Mouse (Mus musculus) retina, adult 2 months (tissue): ENCODE measurements around the gene C1qc.
A peak's percentile ranks its signal among the peaks of the same experiment; 100 is the strongest.

Source experiments
- DNase-seq: peaks from one replicate; pipeline ENCODE4 v3.0.0-alpha.2; 2012; ENCODE audit warnings: low read depth, low spot score

C1qc gene

DNA sequence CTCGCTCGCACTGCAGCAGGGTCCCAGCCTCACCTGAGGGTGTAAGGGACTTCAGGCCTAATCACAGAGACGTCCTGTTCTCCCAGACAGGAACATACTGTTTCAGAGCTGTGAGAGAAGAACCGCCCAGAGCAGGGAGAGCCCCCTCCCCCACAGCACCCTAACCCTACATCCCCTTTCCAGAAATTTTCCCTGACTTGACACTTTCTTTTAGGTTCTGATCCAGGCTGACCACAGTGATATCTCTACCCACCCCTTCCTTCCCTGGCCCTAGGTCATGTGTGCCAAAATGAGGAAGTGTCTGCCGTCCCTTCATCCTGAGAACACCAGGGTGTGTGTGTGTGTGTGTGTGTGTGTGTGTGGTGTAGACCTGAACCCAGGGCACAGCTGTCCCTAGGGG lies at the start of gene C1qc:
TSS of gene C1qc (minus strand) at position 255 of the 400 bp plus-strand sequence.
- DNase-seq, result no peak

DNA sequence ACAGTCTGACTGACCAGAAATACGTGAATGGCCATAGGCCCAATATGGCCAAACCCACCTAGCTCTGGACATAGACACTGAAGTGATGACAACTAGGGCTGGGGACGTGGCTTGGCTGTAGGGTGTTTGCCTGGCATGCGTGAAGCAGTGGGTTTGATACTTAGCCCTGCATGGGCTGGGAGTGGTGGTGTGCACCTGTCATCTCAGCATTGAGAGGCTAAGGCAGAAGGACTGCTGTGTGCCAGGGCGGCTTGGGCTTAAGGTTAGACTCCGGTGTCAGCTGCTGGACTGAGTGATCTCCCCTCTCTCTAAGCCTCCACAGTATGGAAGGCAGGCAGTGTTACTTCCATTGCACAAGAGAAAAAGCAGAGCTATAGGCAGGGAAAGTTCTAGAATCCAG lies 45.1 kb upstream of the C1qc start:
- DNase-seq, result no peak

DNA sequence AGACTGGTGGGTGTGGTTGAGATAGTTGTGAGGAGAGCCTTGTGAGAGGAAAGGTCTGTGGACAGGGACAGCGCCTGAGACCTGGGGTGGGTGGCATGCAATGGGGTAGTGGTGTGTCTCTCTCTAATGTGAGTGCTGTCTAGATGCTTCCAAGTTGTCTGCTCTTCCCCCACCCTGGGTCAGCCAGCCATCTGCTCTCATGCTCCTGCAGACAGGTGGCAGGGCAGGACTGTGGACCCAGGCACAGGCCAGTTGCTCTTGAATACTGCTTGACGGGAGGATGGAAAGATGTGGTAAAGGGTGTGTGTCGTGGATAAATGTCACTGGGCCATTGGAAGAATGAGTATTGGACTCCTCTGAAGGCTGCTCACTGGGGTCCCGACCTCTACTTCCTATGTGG lies 44.5 kb upstream of the C1qc start:
- DNase-seq, result no peak

DNA sequence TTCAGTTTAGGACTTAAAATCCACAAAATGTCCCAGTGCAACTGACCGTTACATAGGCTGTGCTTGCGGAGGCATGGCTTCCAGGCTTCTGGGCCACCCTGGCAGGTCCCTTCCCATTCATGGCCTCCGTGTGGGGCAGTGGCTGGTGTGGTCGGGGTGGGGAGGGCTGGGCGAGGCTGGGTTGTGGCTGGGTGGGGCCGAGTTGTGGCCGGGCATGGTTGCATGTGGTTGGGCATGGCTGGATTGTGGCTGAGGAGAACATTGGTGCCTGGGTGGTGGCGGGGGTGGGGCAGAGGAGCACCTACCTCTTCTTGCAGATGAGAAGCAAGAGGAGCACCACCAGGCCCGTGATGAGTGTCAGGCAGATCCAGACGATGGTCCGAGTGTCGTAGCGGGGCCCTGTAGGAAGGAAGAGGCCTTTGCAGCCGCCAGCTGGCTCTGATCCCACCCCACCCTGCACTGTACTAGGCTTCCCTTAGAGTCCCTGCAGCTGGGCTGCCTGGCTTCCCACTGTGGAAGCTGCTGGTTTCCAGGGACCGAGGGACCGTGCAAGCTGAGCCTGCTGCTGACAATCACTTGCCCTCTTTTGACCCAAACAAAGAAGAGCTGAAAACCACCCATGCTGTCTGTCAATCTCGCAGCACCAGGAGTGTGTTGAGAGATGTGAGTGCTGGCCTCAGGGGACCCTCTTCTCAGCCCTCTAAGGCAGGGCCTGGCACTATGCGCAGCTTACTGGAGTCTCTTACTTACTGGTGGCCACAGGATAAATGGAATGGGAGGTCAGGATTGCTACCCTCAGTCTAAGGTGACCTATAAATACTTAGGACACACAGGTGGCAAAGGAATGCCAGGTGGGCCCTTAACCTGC lies 42.1 kb upstream of the C1qc start:
- no peak for DNase-seq

DNA sequence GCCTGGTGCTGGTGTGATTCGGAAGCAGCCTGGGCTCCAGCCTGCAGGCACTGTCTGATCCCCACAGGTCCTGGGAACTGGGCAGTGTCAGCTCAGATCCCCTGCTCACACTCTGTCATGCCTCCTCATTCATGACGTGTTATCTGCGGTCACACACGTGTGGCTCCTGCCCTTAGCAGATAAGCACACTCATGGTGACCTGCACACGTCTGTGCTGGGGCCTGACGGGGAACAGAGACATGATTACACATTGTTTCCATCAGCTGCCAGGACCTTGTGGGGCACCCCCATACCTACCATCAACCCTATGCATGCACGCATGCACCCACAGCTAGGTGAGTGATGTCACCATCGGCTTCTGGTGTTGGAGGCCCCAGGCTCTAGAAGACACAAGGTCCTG lies 37.6 kb upstream of the C1qc start:
- no peak for DNase-seq

DNA sequence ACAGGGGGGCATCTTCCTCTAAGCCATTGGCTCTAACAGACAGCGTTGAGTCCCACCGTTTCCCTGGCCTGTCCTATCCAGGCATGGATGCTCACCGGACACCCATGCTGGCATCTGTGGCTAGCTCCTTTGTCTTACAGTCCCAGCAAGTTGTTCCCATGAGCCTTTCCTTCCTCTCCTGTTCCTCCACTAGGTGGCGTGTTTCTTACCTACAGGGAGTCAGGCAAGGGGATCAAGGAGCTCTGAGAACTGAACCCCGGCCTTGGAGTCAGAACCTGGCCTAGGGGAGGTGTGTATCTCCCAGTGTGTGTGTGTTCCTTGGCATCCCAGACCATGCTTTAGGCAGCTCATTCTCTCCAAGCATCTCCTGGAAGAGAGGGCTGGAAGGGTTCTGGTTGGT lies 36.1 kb upstream of the C1qc start:
- DNase-seq, result no peak

DNA sequence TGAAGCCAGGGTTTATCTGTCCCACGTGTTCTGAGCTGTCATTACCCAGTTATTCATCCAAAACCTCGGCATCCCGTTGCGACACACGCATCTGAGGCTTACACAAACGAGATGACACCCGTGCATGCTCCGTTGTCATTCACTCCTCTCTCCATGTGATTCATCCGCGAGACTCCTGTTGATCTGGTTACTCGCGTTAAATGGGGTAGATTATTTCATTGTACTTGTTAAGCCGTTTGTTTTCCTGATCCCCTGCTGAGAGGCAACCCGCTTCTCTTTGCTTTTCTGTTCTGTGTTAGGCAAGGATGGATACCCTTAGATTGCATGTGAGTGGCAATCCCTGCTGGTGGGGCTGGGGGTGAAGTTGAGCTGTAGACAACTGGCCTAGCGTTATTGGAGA lies 32.9 kb upstream of the C1qc start:
- DNase-seq, result no peak

DNA sequence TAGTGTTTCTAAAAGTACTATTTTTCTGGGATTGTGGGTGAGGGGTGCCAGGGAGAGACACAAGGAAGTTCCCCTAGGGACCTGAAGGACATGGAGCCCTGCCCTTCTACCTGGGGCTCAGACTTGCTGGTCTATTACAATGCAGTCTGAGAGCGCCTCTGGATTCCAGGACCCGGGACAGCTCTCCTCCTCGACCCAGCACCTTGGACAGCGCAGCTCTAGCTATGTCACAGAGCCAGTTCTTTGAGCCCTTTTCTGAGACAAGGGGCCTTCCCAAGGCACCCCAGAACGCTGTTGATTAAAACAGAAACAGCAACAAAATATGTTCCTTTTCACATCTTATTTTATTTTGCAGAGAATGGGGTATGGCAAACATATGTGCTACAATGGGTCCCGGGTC lies 31.7 kb upstream of the C1qc start:
- no peak for DNase-seq

DNA sequence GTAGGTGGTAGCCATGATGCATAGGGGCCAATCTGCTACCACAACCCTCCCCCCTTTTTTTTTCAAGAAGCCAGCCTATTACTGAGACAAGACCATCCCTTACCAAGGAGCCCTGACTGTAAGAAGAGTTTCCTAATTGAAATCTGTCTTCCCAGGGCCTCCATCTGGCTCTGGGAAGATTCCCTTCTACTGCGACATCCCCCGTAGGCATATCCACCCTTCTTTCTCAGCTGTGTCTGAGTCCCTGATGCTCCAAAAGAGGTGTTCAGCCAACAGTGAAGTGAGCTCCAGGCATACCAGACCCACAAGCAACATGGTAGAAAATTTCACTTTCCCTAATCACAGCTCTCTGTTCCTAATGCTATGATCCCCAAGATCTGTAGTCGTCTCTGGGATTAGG lies 26.7 kb upstream of the C1qc start:
- DNase-seq, result no peak

DNA sequence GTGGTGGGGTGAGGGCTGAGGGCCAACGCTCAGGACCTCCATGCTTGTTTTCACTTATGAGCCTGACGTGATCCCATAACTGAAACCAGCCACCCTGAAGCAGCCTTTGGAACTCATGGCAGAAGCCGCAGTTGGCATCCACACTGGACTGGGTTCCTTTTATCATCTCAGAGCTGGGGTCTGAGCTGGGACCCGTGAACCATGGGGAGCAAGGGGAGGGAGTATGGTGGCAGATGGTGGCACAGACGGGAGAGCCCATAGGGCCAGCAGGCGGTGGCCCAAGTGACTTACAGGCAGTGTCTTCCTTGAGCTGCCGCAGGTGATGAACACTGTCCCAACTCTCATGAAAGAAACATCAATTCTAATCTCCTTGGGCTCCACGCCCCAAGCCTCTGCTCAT lies 26.0 kb upstream of the C1qc start:
- no peak for DNase-seq

DNA sequence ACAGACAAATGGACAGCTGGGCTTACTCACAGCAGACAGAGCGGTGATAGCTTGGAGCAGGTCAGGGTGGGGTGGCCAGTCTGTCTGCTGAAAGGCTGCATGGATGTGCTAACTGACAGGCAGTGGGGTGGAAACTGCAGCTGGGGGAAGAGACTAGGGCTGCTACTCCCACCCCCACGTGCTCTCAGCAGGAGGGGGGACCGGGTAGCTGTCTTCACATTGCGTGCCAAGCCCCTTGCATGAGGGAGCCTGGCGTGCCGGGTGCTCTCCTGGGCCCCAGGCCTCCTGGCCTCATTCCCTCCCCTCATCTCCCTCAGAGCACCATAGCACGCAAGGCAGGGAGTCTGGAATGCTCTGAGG lies 24.3 kb upstream of the C1qc start:
- DNase-seq, result no peak

DNA sequence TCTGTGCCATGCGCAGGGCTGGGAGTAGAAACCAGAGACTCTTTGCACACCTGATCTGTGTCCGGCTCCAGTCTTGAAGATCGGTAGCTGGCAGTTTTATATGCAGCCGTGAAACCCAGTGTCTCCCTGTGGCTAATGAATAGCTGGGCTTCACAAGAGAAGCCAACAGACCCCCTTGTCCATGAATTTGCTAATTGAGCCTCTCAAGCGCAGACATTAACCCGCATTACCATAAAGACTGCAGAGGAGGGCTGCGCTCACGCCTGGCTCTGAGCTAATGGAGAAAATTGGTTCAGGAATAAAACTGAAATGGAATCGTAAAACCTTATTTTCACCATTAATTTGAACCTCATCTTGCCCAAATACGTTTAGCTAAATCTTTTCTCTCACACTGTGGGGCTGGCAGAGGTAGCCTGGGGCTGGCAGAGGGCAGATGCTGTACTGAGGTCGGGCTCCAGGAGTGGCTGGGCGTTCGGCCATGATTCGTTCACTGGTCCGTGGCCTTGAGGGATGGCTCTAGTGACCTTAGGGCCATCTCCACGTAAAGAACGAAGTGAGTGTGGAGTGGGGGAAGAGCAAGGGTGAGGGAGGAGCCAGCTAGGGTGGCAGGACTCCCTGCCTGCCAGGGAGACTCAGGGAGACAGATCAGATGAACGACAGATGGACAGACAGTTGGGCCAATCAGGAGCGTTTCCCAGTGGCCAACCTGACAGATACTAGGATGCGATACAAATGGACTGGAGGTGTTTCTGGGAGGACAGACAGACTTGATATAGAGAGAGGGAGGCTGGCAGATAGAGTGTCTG lies 23.7 kb upstream of the C1qc start:
- no peak for DNase-seq

DNA sequence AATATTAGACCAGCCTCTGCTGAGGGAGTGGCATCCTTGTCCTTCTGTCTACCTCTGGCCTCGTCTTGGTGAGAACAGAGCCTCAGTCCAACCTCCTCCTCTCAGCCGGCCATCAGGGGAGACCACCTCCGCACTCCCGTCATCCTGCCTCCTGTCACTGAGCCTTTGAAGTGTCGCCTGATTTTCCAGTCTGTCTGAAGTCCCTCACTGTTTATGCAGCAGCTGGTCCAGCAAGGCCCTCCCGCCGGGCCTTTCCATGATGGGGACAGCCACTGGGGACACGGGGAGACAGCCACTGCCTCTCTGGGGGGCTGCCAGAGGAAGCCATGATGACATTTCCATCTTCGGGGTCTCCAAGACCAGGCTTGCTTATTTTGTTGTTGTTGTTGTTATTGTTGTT lies 20.0 kb upstream of the C1qc start:
- DNase-seq, result no peak

DNA sequence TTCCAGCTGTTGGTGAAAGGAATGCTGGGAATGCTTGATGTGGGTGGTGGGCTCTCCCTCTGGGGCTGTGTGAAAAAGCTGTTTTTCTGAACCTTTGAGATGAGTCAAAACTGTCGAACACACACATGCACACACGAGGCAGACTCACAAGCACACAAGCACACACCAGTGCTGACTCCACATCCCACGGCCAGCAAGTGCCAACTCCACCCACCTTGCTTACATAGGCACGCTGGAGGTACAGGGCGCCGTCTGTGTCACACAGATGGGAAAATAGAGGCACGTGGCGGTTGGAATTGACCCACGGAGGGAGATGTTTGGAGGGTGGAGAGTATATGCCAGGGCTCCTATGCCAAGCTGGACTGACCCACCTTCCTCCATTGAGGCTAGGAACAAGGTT lies 18.9 kb upstream of the C1qc start:
- no peak for DNase-seq

DNA sequence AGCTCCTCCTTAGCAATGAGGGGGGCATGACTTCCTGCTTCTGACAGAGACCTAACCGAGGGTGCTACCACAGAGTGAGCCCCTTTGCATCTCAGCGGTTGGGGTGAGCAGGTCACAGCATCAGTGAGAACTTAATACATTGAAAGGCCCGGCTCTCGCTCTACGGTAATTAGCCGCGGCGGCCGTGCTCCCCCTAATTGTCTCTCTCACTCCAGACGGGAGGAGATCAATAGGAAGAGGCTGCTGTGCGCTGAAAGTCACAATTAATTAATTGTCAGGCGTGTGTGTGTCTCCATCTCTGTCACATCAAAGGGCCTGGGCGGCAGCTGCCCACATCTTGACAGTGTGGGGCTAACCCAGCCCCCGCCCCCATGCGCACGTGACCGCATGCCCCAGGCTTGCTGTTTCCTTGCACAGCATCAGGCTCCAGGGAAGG lies 18.4 kb upstream of the C1qc start:
- no peak for DNase-seq

DNA sequence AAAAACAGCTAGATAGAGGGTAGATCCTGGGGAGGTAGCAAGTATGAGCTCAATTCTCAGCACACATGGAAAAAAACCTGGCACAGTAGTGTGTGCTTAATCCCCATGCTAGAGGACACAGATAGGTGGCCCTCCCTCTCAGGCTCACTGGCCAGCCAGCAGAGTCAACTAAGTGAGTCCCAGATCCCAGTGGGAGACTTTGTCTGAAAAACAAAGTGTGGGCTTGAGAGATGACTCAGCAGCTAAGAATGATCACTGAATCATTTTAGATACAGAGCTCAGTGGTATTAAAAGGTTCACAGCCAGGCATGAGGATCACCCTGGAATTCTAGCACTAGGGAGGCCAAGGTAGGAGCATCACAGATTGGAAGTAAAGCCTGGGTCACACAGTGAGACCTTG lies 14.9 kb upstream of the C1qc start:
- no peak for DNase-seq

DNA sequence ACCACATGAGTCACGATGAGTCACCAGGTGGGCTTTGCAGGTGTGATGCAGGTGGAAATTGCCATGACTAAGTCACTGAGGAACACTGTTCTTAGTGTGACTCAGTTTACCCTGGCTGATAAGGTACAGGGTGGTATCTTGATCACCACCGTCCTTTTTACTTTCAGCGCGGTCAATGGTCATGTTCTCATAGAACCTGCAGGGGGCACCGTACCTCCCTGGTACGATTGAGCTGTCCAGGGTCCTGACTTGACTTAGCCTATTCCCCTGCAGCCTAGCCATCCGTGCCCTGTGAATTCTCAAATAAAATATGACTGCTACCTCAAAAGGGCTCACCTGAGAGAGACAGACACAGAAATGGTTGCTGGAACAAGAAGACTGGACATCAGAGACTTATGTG lies 14.2 kb upstream of the C1qc start:
- DNase-seq, result no peak

DNA sequence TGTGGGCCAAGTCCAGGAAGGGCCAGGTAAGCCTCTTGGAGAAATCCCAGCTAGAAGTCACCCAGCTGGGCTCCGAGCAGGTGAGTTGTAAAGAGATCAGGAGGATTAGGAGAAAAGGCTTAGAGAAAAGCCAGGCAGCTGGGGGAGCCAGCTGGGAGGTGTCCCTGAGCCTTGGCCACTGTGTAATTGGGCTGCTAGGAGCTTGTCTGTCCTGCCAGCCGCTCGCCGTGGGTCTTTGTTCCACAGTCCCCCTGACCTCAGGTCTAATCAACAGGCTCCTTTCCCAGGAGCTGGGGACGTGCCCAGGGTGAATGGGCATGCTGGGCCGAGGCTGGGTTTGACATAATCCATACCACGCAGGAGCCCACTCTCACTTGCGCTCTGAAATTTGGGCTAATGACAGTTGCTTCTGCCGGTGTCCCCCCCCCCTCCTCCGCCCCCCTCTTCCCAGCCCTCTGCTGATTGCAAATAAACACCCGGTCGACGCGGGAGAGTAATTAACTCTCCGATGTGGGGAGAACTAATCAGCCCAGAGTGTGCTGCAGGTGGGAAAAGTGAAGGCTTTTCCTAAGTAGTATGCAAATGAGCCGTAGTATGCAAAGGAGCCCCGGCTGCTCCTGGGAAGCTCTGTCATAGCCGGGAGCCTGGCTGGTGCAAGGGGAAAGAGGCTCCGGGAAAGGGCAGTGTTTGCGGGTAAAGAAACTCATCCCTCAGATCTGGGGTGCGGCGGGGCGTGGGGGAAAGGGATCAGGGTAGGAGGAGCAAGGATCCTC lies 12.1 kb upstream of the C1qc start:
- peak; percentile 61 for DNase-seq

DNA sequence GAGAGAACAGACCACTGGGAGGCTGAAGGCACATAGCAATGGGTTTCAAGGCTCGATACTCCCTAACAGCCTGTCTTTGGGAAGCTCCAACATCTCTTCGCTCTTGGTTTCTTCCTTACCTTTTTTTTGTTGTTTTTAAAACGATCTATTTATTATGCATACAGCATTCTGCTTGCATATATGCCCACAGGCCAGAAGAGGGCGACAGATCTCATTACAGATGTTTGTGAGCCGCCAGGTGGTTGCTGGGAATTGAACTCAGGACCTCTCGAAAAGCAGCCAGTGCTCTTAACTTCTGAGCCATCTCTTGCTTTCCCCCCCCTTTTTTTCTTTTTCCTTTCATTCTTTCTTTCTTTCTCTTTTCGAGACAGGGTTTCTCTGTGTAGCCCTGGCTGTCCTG lies 6.3 kb upstream of the C1qc start:
- no peak for DNase-seq

DNA sequence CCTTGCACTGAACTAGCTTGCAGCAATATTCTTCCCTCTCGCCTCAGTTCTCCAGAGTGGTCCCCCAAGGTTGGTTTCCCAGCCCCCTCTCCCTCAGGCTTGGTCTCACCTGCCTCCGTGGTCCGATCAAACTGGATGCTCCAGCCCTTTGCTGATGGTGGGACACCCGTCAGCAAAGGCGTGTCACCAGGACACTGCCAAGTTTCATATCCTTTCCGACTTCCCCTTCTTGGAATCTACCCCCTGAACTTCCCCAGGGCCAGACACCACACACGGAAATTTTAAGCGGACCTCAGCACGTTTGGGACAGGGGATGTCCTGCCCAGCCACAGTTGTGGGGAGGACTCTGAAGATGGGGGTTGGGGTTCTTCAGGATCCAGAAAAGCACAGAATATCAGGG lies 5.8 kb upstream of the C1qc start, which contains the start of gene C1qa:
TSS of gene C1qa (minus strand) at position 167 of the 400 bp plus-strand sequence.
- DNase-seq, result no peak

DNA sequence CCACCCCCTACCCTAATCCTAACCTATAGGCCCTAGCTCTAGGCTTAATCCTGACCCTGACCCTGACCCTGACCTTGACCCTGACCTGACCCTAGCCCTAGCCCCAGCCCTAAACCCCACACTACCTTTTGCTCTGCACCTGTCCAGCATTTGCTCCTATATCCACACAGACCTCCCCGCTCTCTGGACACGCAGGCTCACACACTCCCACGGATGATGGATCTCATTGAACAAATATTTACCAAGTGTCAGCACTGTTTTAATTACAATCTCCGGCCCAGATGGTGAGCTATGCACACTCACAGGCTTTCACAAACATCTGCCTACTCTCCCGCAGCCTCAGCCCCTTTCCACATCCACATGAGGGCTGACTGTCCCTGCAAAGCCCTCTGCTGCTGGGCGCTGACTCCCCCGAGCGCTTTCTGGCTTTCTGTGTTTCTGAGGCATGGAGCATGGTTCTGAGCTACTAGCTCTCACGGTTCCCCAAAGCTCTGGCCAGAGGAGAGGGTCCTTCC lies 5.3 kb upstream of the C1qc start:
- DNase-seq, result no peak

DNA sequence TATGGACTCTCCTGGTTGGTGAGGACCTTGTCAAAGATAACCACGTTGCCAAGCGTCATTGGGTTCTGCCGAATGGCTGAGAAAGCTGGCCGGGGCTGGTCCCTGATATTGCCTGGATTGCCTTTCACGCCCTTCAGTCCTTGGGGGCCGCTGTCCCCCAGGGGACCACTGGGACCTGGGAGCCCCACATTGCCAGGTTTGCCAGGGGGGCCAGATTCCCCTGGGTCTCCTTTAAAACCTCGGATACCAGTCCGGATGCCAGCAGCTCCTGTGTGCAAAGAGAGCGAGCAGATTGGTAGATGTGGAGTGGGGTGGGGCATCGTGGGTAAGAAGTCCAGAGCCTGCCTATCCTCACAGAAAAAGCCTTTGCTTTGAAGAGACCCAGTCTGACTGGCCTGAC lies 3.6 kb upstream of the C1qc start:
- no peak for DNase-seq
